Mouse (Mus musculus) liver, embryonic 14.5 days (tissue): Measurements from ENCODE around the gene Ppil6.

ENCODE experiments used
- CTCF ChIP-seq: IDR thresholded peaks from 2 replicates; pipeline ENCODE4 v1.5.1; 2016; ENCODE audit warnings: antibody characterized with exemption, low read depth, control low read depth
- EP300 ChIP-seq: IDR thresholded peaks from 2 replicates; pipeline ENCODE4 v1.6.1; 2016; ENCODE audit warnings: antibody characterized with exemption, low read depth

DNA sequence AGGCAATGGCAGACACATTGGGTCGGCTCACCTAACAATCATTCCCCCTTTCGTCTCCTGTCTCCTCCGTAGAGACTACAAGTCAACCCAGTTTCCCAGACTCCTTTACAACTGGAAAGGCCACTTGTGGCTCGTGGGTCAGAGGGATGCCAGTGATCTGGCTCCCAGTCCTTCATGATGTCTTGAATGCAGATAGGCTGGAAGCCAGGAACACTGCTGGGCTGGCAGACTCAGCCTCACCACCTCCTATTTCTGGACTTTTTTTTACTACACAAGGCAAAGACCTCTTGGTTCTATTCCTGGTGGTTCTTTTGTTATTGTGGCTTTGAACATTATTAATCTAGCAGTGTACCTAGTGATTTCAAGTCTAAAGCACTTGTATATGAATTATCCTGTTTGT is 24.1 kb downstream of the Ppil6 start:
- TF ChIP-seq EP300 (no peak), CTCF (no peak)
